Mouse (Mus musculus): ENCODE measurements around the gene Herc3. TPM values are rescaled to one million over a fixed set of nuclear protein-coding genes. Genes with fewer than 3 reads are reported as not detected.
A peak's percentile ranks its signal among the peaks of the same experiment; 100 is the strongest.
"Not testable (repeated sequence)": the region's sequence is repeated elsewhere in the genome, so short reads cannot be mapped to it uniquely, and the experiment has no call there.

Gene Herc3
- 6.9 TPM in 2 replicates for polyA plus RNA-seq (2015; fragmentation: Nextera tagmentation; extraction: Ambion mirVana)

DNA sequence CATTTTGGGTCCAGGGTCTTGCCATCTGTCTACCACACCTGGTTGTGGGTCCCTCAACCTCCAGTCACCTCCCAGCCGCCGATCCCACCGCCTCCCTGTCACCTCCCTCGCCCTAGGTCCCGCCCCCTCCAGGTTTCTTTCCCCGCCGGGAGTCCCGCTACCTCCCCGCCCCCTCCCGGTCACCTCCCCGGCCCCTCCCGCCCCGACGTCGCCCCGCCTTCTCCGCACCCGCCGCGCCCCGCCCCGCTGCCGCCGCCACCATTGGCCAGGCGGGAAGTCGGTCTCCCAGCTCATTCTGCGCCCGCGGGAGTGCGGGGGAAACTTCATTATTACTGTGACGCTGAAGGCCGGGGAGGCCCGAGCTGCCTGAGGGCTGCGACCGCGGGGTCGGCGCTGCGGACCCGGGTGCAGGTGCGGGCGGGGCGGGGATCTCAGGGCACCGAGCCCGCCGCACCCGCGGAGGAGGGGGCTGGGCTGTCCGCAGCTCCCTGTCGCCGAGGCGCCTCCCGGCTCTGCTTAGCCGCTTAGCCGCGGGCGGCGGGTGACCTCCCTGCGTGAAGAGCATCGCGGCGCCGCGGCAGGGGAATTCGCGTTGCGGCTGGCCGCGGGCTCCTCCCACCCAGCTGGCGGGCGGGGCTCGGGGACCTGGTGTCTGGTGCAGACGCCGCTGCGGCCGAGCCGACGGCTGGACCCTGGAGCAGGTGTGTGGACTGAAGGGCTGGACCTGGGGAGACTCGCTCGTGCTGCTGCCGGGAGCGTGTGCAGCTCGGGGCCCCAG, at the start of gene Herc3:
Gene Herc3, plus strand, starts transcription at position 234 of the 778 bp plus-strand sequence.
- under 1% methylated on average over 74 of the region's 83 CpGs for WGBS
- H3K9me3 ChIP-seq, result no peaks in the 10 kb centered on the region
- peak; percentile 72 for ATAC-seq (ENCODE audit: insufficient number of reproducible peaks, insufficient read depth, low FRiP score, low TSS enrichment, low read depth)
- H3K36me3 ChIP-seq, result no peaks in the 10 kb centered on the region
- H3K4me3 ChIP-seq, result peak within 1 kb of the TSS; percentile 79
- peak within 1 kb of the TSS; percentile 79 for H3K9ac ChIP-seq
- no peaks in the 10 kb centered on the region for H3K4me1 ChIP-seq
- no peaks in the 10 kb centered on the region; the same call in 1 of the 2 replicates for H3K27me3 ChIP-seq
- H3K4me2 ChIP-seq, result peak within 1 kb of the TSS; percentile 88
- 0 out of 2 replicates have a peak within 1 kb of the TSS, but pooled peaks have one; percentile 57 for H3K27ac ChIP-seq

DNA sequence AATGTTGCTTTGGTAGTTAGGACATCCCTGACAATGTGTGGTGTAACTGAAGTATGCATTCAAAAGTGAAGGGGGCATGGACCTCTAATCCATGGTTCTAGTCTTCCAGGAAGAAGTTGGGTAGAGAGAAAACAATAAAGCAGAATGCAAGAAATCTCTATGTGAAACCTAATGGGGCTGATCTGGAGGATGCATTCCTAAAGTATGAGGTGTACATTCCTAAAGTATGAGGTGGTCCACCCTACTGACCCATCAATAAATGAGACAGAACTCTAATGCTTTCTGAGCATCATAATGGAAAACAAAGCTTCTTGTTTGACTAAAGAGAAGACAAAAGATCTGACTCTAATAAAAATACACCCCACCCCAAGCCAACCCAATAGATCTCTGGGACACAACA, 29.9 kb upstream of the Herc3 start:
- H3K27me3 ChIP-seq, result no peaks in the 10 kb centered on the region
- H3K4me3 ChIP-seq, result no peak overlapping the region
- no peak for ATAC-seq (ENCODE audit: insufficient number of reproducible peaks, insufficient read depth, low FRiP score, low TSS enrichment, low read depth)
- H3K9ac ChIP-seq, result no peak overlapping the region
- no peaks in the 10 kb centered on the region for H3K36me3 ChIP-seq
- no peak overlapping the region for H3K4me2 ChIP-seq
- no peak overlapping the region for H3K27ac ChIP-seq
- H3K9me3 ChIP-seq, result no peaks in the 10 kb centered on the region
- no peaks in the 10 kb centered on the region for H3K4me1 ChIP-seq

DNA sequence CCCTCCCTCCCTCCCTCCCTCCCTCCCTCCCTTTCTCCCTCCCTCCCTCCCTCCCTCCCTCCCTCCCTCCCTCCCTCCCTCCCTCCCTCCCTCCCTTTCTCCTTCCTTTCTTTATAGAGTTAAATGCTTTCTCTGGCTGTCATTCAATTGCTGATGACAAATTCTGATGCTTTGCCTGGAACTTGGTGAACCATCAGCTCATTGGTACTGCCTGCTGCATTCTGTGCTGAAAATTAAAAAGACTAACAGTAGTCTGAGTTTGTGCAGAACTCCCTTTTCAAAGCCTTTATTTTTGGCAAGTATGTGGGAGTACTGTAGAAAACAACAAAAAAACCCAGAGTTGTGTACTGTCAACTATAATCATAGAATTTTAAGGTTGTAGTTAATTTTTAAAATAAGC, 16.9 kb upstream of the Herc3 start:
- Histone ChIP-seq H3K4me2 (no peak overlapping the region), H3K4me3 (no peak overlapping the region)

DNA sequence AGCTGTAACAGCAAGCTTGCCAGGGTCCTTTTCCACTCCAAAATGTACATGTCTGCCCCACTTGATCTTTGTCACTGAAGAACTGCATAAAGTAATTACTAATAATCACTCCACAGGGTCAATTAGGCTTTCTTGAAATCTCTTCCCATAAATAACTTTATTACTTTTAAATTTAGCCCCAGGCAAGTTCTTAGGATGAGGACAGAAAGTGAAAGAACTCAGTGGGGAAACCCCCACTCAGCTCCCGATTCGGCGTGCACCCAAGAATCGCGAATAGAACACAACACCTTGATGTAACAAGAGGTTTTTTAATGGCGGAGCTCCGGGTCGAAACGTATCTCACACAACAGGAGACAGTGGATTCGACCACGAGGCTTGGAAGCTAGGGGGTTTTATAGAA, 14.2 kb upstream of the Herc3 start:
- H3K4me2 ChIP-seq; H3K4me1 ChIP-seq; H3K9me3 ChIP-seq; H3K27ac ChIP-seq; ATAC-seq (ENCODE audit: insufficient number of reproducible peaks, insufficient read depth, low FRiP score, low TSS enrichment, low read depth); H3K4me3 ChIP-seq; H3K27me3 ChIP-seq; H3K36me3 ChIP-seq; H3K9ac ChIP-seq: not testable (repeated sequence)
- WGBS, result over 99% methylated on average over 5 of the region's 11 CpGs

More for the DNA sequence above, 16.9 kb upstream of the Herc3 start:
- Histone ChIP-seq H3K9ac (no peak overlapping the region), H3K27me3 (no peaks in the 10 kb centered on the region), H3K27ac (no peak overlapping the region), H3K36me3 (no peaks in the 10 kb centered on the region), H3K4me1 (no peaks in the 10 kb centered on the region), H3K9me3 (no peaks in the 10 kb centered on the region)
- no peak for ATAC-seq (ENCODE audit: insufficient number of reproducible peaks, insufficient read depth, low FRiP score, low TSS enrichment, low read depth)

DNA sequence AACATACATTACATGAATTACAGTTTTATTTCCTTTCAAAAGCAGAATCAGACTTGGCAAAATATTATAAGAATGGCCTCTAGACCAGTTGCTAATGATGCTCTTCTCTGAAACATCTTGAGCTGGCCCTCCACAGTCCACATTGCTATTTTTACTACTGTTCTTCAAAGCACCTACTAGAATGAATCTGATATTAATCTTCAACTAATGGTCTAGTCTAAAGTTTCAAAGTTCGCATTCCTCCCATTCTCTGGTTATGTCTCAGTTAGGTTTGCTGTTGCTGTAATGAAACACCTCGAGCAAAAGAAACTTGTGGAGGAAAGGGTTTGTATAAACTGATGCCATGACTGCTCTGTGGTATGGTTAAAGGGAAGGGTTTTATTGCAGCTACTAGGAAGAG, 5.6 kb upstream of the Herc3 start:
- Histone ChIP-seq H3K9ac (no peak overlapping the region), H3K27me3 (no peaks in the 10 kb centered on the region; the same call in 1 of the 2 replicates), H3K4me1 (no peaks in the 10 kb centered on the region), H3K9me3 (no peaks in the 10 kb centered on the region), H3K4me3 (no peak overlapping the region), H3K27ac (no peak overlapping the region), H3K4me2 (no peak overlapping the region), H3K36me3 (no peaks in the 10 kb centered on the region)
- 75% methylated on average over 2 of the region's 2 CpGs for WGBS
- no peak for ATAC-seq (ENCODE audit: insufficient number of reproducible peaks, insufficient read depth, low FRiP score, low TSS enrichment, low read depth)

DNA sequence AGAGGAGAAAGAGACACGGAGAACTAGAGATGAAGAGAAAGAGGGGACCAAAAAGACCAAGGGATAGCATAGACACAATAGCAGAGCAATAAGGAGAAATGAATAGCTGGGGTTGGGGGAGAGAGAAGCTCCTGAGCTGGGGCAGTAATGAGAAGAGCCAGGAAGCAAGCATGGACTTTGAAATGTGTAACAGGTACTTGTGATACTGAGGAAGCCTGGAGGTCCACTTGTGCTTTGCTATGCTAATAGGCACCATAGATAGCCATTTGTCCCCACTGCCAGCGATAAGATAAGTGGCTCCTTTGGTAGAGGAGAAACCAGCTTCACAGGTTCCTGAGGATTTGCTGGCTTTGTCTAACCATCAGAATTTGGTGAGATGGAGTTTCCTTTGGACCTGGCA, 5.2 kb upstream of the Herc3 start:
- no peaks in the 10 kb centered on the region for H3K36me3 ChIP-seq
- no peaks in the 10 kb centered on the region; the same call in 1 of the 2 replicates for H3K27me3 ChIP-seq
- no peak for ATAC-seq (ENCODE audit: insufficient number of reproducible peaks, insufficient read depth, low FRiP score, low TSS enrichment, low read depth)
- H3K27ac ChIP-seq, result no peak overlapping the region
- H3K4me1 ChIP-seq, result no peaks in the 10 kb centered on the region
- H3K4me2 ChIP-seq, result no peak overlapping the region
- no peak overlapping the region for H3K4me3 ChIP-seq
- H3K9me3 ChIP-seq, result no peaks in the 10 kb centered on the region
- H3K9ac ChIP-seq, result no peak overlapping the region
- WGBS, result 85% methylated on average over 2 of the region's 2 CpGs

DNA sequence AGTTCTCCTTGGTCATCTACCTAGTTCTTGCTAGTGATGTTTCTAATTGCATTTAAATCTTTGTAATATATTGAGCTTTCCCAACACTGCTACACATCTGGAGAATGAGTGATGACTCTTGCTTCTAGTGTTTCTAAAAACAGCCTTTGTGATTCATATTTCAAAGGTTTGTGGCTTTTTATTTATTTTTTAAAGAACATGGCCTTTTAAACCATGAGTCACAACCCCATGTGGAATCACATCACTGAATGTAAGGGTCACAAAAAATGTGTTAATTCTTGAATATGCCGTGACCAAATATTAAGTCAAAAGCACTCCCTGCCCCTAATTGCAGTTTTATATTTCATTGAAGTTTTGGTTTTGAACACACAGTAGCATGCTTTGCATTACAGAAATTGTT, 2.7 kb upstream of the Herc3 start:
- no peak overlapping the region for H3K4me2 ChIP-seq
- WGBS, result 61% methylated on average over 1 of the region's 1 CpGs
- H3K27ac ChIP-seq, result no peak overlapping the region
- no peak overlapping the region for H3K9ac ChIP-seq
- no peaks in the 10 kb centered on the region for H3K4me1 ChIP-seq
- H3K36me3 ChIP-seq, result no peaks in the 10 kb centered on the region
- H3K4me3 ChIP-seq, result no peak overlapping the region
- no peaks in the 10 kb centered on the region for H3K9me3 ChIP-seq
- H3K27me3 ChIP-seq, result no peaks in the 10 kb centered on the region; the same call in 1 of the 2 replicates
- no peak for ATAC-seq (ENCODE audit: insufficient number of reproducible peaks, insufficient read depth, low FRiP score, low TSS enrichment, low read depth)

DNA sequence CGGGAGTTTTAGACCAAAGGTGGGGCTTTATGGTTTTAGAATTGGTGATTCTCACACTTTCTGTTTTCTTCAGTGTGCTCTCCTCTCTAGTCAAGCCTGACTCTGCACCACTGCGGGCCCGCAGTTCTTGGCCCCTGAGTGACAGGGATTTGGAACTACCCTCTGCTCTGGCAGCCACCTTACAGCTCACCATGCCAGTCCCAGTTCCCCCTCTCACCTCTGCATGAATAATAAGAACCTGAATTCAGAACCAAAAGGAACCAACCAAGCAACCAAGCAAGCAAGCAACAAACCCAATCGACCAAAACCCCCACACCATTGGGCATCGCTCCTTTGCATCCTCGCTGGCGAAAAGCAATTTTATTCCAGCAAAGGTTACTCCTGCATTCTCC, 429 bp upstream of the Herc3 start:
- no peaks in the 10 kb centered on the region for H3K9me3 ChIP-seq
- H3K27ac ChIP-seq, result no peak overlapping the region
- ATAC-seq (ENCODE audit: insufficient number of reproducible peaks, insufficient read depth, low FRiP score, low TSS enrichment, low read depth), result no peak
- 8% methylated on average over 7 of the region's 7 CpGs for WGBS
- no peaks in the 10 kb centered on the region for H3K4me1 ChIP-seq
- H3K9ac ChIP-seq, result peak overlapping the region; percentile 79; the same call in 1 of the 2 replicates
- H3K27me3 ChIP-seq, result no peaks in the 10 kb centered on the region; the same call in 1 of the 2 replicates
- no peaks in the 10 kb centered on the region for H3K36me3 ChIP-seq
- H3K4me3 ChIP-seq, result peak overlapping the region; percentile 79
- peak overlapping the region; percentile 88 for H3K4me2 ChIP-seq

DNA sequence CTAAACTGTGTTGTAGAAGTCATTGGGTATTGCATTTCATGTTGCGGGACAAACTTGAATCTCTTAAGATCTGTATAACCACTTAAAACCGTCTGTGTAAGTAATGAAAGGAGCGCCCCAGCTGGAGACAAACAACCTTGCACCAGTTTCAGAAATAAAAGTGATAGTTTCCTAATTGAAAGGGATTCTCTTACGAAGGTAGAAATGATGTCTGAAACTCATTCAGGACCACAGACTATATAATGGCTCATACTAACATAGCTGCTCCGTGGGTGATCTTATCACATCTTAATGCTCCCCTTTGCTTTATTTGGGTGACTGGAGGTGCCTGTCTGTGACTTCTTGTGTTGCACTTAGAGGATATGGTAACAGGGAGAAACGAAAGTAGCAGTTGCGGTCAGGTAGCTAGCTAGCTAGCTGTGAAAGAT, 1.3 kb downstream of the Herc3 start:
- H3K9me3 ChIP-seq, result no peaks in the 10 kb centered on the region
- ATAC-seq (ENCODE audit: insufficient number of reproducible peaks, insufficient read depth, low FRiP score, low TSS enrichment, low read depth), result no peak
- no peak overlapping the region for H3K9ac ChIP-seq
- no peak overlapping the region for H3K27ac ChIP-seq
- no peaks in the 10 kb centered on the region for H3K4me1 ChIP-seq
- peak overlapping the region; percentile 79 for H3K4me3 ChIP-seq
- no peaks in the 10 kb centered on the region; the same call in 1 of the 2 replicates for H3K27me3 ChIP-seq
- WGBS, result 30% methylated on average over 7 of the region's 7 CpGs
- peak overlapping the region; percentile 88 for H3K4me2 ChIP-seq
- H3K36me3 ChIP-seq, result no peaks in the 10 kb centered on the region

DNA sequence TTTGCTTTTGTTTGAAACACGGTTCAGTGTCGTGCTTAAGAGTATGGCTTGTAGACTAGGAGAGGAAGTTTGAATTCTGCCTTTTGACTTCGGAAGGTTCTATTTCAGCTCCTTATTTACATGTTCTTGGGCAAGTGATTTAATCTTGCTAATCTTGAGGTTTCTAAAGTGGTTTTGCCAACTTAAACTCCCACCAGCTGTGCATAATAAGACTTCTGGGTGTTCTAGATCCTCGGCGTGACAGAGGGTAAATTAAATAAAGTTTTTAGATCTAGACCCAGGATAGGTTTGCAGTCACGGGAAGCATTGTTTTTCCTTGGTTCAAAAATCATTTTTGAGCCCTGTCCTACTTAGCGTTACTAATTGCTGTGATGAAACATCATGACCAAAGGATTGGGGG, 3.2 kb downstream of the Herc3 start:
- H3K4me1 ChIP-seq, result no peaks in the 10 kb centered on the region
- H3K9me3 ChIP-seq, result no peaks in the 10 kb centered on the region
- ATAC-seq (ENCODE audit: insufficient number of reproducible peaks, insufficient read depth, low FRiP score, low TSS enrichment, low read depth), result no peak
- H3K4me2 ChIP-seq, result no peak overlapping the region
- no peak overlapping the region for H3K27ac ChIP-seq
- no peak overlapping the region for H3K9ac ChIP-seq
- no peaks in the 10 kb centered on the region for H3K36me3 ChIP-seq
- WGBS, result 57% methylated on average over 7 of the region's 7 CpGs
- H3K4me3 ChIP-seq, result no peak overlapping the region
- no peaks in the 10 kb centered on the region; the same call in 1 of the 2 replicates for H3K27me3 ChIP-seq

DNA sequence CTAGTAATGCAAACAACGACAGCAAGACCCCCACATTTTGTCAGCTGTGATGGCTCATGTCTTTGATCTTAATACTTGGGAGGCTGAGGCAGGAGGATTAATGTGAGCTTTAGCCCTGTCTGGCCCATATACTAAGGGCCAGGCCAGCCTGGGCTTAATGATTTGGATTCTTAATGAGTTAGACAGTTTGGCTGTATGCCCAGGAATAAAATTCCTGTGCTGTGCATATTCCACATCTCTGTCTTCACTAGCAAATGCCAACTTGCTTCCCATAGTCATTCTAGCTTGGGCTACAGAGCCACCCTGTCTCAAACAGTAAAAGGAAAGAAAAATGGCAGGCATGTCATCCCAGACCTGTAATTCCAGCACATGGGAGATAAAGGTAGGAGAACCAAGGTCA, 4.3 kb downstream of the Herc3 start:
- Histone ChIP-seq H3K27ac (no peak overlapping the region), H3K27me3 (no peaks in the 10 kb centered on the region), H3K4me3 (no peak overlapping the region), H3K9me3 (no peaks in the 10 kb centered on the region), H3K4me1 (no peaks in the 10 kb centered on the region), H3K36me3 (no peaks in the 10 kb centered on the region), H3K9ac (no peak overlapping the region), H3K4me2 (no peak overlapping the region)
- 88% methylated on average over 1 of the region's 1 CpGs for WGBS
- no peak for ATAC-seq (ENCODE audit: insufficient number of reproducible peaks, insufficient read depth, low FRiP score, low TSS enrichment, low read depth)

DNA sequence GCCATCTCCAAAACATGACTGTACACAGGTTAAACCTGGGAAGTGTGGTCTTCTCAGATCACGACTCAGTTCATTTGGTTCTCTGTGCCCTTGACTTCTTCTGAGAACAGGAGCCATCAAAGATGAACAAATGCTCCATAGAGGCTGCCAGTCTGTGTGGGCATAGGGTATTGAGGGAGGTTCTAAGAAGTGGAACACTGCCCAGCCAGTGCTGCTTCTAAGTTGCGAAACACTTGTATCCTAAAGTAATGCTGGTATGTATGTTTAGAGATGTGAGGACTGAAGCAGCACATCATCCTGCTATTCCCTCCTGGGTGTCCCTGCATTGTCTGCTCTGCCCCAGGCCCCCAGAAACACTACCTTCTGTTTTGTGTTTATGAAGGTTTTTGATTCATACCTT, 5.2 kb downstream of the Herc3 start:
- WGBS, result 88% methylated on average over 2 of the region's 2 CpGs
- Histone ChIP-seq H3K9ac (no peak overlapping the region), H3K36me3 (no peaks in the 10 kb centered on the region), H3K9me3 (no peaks in the 10 kb centered on the region), H3K27ac (no peak overlapping the region), H3K4me2 (no peak overlapping the region), H3K27me3 (no peaks in the 10 kb centered on the region), H3K4me3 (no peak overlapping the region), H3K4me1 (no peaks in the 10 kb centered on the region)
- no peak for ATAC-seq (ENCODE audit: insufficient number of reproducible peaks, insufficient read depth, low FRiP score, low TSS enrichment, low read depth)
